Comparison of ENCODE assay signal across 8 mouse cellular contexts in genomic region chr6:121144066-121144465, GRCm38 (mm10). TPM values are rescaled to one million over a fixed set of nuclear protein-coding genes. Genes with fewer than 3 reads are reported as not detected.
DNase-seq lines count a peak whose midpoint lies in the region; ATAC-seq and TF ChIP-seq lines count a peak whose summit lies in the region.

No protein-coding gene starts in this region.

- H3K4me1 ChIP-seq in kidney, postnatal 0 days (replicated peaks; ENCODE audit: insufficient read depth, low read length): peaks cover 7% of the 10 kb centered on the region; the same call in 1 of the 2 replicates

- no peaks in the 10 kb centered on the region for H3K27me3 ChIP-seq in kidney, postnatal 0 days (ENCODE audit: insufficient read depth, low read length)

- peak; percentile 42 to 49 for DNase-seq in layer of hippocampus, postnatal 10 days (ENCODE audit: low spot score in 2 of 2)
- no peak for DNase-seq in layer of hippocampus, adult 11-12 months (ENCODE audit: low spot score)
- DNase-seq in adrenal gland, adult 18-20 months (ENCODE audit: low spot score in 2 of 2): peak; percentile 63 to 66
- DNase-seq in heart, adult 9 months (ENCODE audit: low spot score in 2 of 2): peak; percentile 53 to 60
- peak; percentile 83 for DNase-seq in kidney, postnatal 0 days (ENCODE audit: low spot score)
- DNase-seq in cerebellum, adult 8-10 months: no peak
- no peak for DNase-seq in urinary bladder, adult 18-20 months (ENCODE audit: low spot score in 2 of 2)

- no peak overlapping the region for H3K9ac ChIP-seq in kidney, postnatal 0 days (ENCODE audit: low read depth, low read length)

- no peaks in the 10 kb centered on the region for H3K36me3 ChIP-seq in kidney, postnatal 0 days (ENCODE audit: insufficient read depth, low read length)

- TF ChIP-seq CTCF in kidney, postnatal 0 days (IDR thresholded peaks at IDR 0.05; ENCODE audit: low read depth): no peak

- H3K4me2 ChIP-seq in kidney, postnatal 0 days (ENCODE audit: low read length): no peak overlapping the region

- H3K4me3 ChIP-seq in kidney, postnatal 0 days (replicated peaks; ENCODE audit: low read depth, low read length): no peak overlapping the region

- peak; percentile 90 for ATAC-seq in kidney, postnatal 0 days (replicated peaks; ENCODE audit: low FRiP score, low read depth)
- 0 out of 2 replicates have a peak, but pooled peaks have one; percentile 23 for ATAC-seq in megakaryocyte progenitor cell, adult 5-6 weeks (replicated peaks; ENCODE audit: poor library complexity)

- peak overlapping the region; percentile 0; the same call in 1 of the 2 replicates for H3K27ac ChIP-seq in kidney, postnatal 0 days

- WGBS in kidney, postnatal 0 days: 39% methylated on average over 4 of the region's 4 CpGs

- no peaks in the 10 kb centered on the region for H3K9me3 ChIP-seq in kidney, postnatal 0 days (replicated peaks; ENCODE audit: low read length)

RNA-seq across cellular contexts. Expression of gene Mical3, which starts 13.3 kb away (rescaled TPM):
- total RNA-seq in layer of hippocampus, postnatal 10 days (2021): 10 to 100 TPM; 90.1 to 98.8 TPM
- 10 to 100 TPM; 35.7 to 46.0 TPM for total RNA-seq in adrenal gland, adult 18-20 months (2021)
- polyA plus RNA-seq in kidney, postnatal 0 days (2015; fragmentation: Nextera tagmentation; extraction: Ambion mirVana): 6.0 and 6.8 TPM in 2 replicates
- 11.3 and 16.1 TPM in 2 replicates for total RNA-seq in megakaryocyte progenitor cell, adult 5-6 weeks (2015)
- total RNA-seq in megakaryocyte progenitor cell, adult 5-6 weeks (2017): 7.4 and 8.3 TPM in 2 replicates

RNA-seq across cellular contexts. Expression of gene Pex26, which starts 39.4 kb away (rescaled TPM):
- total RNA-seq in layer of hippocampus, postnatal 10 days (2021): 10 to 100 TPM; 13.7 to 15.7 TPM
- 10 to 100 TPM; 11.1 to 11.6 TPM for total RNA-seq in adrenal gland, adult 18-20 months (2021)
- polyA plus RNA-seq in kidney, postnatal 0 days (2015; fragmentation: Nextera tagmentation; extraction: Ambion mirVana): 9.8 and 10.1 TPM in 2 replicates
- 5.3 and 8.0 TPM in 2 replicates for total RNA-seq in megakaryocyte progenitor cell, adult 5-6 weeks (2015)
- total RNA-seq in megakaryocyte progenitor cell, adult 5-6 weeks (2017): 6.7 and 7.9 TPM in 2 replicates

Comparison
In these comparisons a context has a peak if more than half of its experiments do, and no peak if none do; other contexts are left out.
1. DNase-seq: peak in layer of hippocampus, postnatal 10 days (2 of 2), adrenal gland, adult 18-20 months (2 of 2), heart, adult 9 months (2 of 2) and kidney, postnatal 0 days (single experiment); none in layer of hippocampus, adult 11-12 months (single experiment), cerebellum, adult 8-10 months (single experiment) and urinary bladder, adult 18-20 months (0 of 2).